Mouse (Mus musculus): ENCODE results near the gene Ptpro. TPM values are rescaled to one million over a fixed set of nuclear protein-coding genes. Genes with fewer than 3 reads are reported as not detected.
A peak's percentile ranks its signal among the peaks of the same experiment; 100 is the strongest.

Ptpro gene
- total and polyA plus RNA-seq, 3 experiments: 0.11 to 0.16 TPM; not detected in 1

- H3K36me3 ChIP-seq (replicated peaks in 1 of 2; ENCODE audit: control insufficient read depth in 1 of 2, insufficient read depth in 1 of 2, low read length in 1 of 2): no peaks in the 10 kb centered on the region
- peak overlapping the region; percentile 19; the same call in 1 of the 2 replicates for H3K4me2 ChIP-seq (ENCODE audit: insufficient read depth, low read depth, poor library complexity, severe bottlenecking)
- TF ChIP-seq EP300 (IDR thresholded peaks at IDR 0.05; ENCODE audit: low read length) (peak; percentile 65), BHLHE40 (IDR thresholded peaks at IDR 0.05; ENCODE audit: low read depth, low read length) (0 out of 2 replicates have a peak, but pooled peaks have one; percentile 33), IRF4 (IDR thresholded peaks at IDR 0.05; ENCODE audit: low read depth, low read length) (peak; percentile 90), ELF1 (IDR thresholded peaks at IDR 0.05; ENCODE audit: low read depth, low read length) (no peak)
- H3K4me3 ChIP-seq (replicated peaks in 1 of 3; ENCODE audit: low read depth in 2 of 3, low read length in 2 of 3, poor library complexity in 1 of 3): no peak overlapping the region
- H3K27ac ChIP-seq (ENCODE audit: insufficient read depth, low read depth): no peak overlapping the region
- no peaks in the 10 kb centered on the region for H3K27me3 ChIP-seq (replicated peaks)
- in situ Hi-C loops (cut with MboI; ENCODE audit: low pct_ligation_motif_present, low pct_unique_long_range_greater_than_20kb, low sequenced_read_pairs): loop anchor here (25.0 kb wide), 1 partner anchor 174 kb away; no protein-coding TSS in a partner anchor
- peaks cover 5% of the 10 kb centered on the region for H3K9me3 ChIP-seq (replicated peaks; ENCODE audit: low read length)
- dilution Hi-C loops (cut with MboI; ENCODE audit: extremely low pct_ligation_motif_present, extremely low pct_unique_long_range_greater_than_20kb, low sequenced_read_pairs): no loop called here
- peak; percentile 62 for DNase-seq (ENCODE audit: extremely low read depth)
- H3K9ac ChIP-seq (ENCODE audit: insufficient read depth, low read depth): no peak overlapping the region
- no peaks in the 10 kb centered on the region for H3K79me2 ChIP-seq (replicated peaks; ENCODE audit: control insufficient read depth, extremely low read depth, insufficient read depth, poor library complexity, severe bottlenecking)
- H3K4me1 ChIP-seq (ENCODE audit: control insufficient read depth in 1 of 2, insufficient read depth in 2 of 2): peaks cover 4 to 8% of the 10 kb centered on the region in 2 experiments; a peak in 3 of 4 replicates
These were observed 134.2 kb downstream of the Ptpro start for GRCm38 (mm10) chr6:137386344-137386743.

GRCm38 (mm10) chr6:137386935-137387334, 134.8 kb downstream of the Ptpro start:
- in situ Hi-C loops (cut with MboI; ENCODE audit: low pct_ligation_motif_present, low pct_unique_long_range_greater_than_20kb, low sequenced_read_pairs): loop anchor here (25.0 kb wide), 1 partner anchor 175 kb away; no protein-coding TSS in a partner anchor
- dilution Hi-C loops (cut with MboI; ENCODE audit: extremely low pct_ligation_motif_present, extremely low pct_unique_long_range_greater_than_20kb, low sequenced_read_pairs): no loop called here
- H3K27ac ChIP-seq (ENCODE audit: insufficient read depth, low read depth): no peak overlapping the region
- no peaks in the 10 kb centered on the region for H3K36me3 ChIP-seq (replicated peaks in 1 of 2; ENCODE audit: control insufficient read depth in 1 of 2, insufficient read depth in 1 of 2, low read length in 1 of 2)
- peaks cover 4 to 8% of the 10 kb centered on the region in 2 experiments; a peak in 3 of 4 replicates for H3K4me1 ChIP-seq (ENCODE audit: control insufficient read depth in 1 of 2, insufficient read depth in 2 of 2)
- no peak for DNase-seq (ENCODE audit: extremely low read depth)
- H3K27me3 ChIP-seq (replicated peaks): no peaks in the 10 kb centered on the region
- no peaks in the 10 kb centered on the region for H3K79me2 ChIP-seq (replicated peaks; ENCODE audit: control insufficient read depth, extremely low read depth, insufficient read depth, poor library complexity, severe bottlenecking)
- peaks cover 5% of the 10 kb centered on the region for H3K9me3 ChIP-seq (replicated peaks; ENCODE audit: low read length)
- H3K4me3 ChIP-seq (replicated peaks in 1 of 3; ENCODE audit: low read depth in 2 of 3, low read length in 2 of 3, poor library complexity in 1 of 3): no peak overlapping the region
- H3K9ac ChIP-seq (ENCODE audit: insufficient read depth, low read depth): no peak overlapping the region
- TF ChIP-seq USF2 (conservative IDR thresholded peaks at IDR 0.05; ENCODE audit: low read depth, low read length): no peak
- H3K4me2 ChIP-seq (ENCODE audit: insufficient read depth, low read depth, poor library complexity, severe bottlenecking): no peak overlapping the region

- H3K4me2 ChIP-seq (ENCODE audit: insufficient read depth, low read depth, poor library complexity, severe bottlenecking): no peak overlapping the region
- dilution Hi-C loops (cut with MboI; ENCODE audit: extremely low pct_ligation_motif_present, extremely low pct_unique_long_range_greater_than_20kb, low sequenced_read_pairs) (no loop called here), in situ Hi-C loops (cut with MboI; ENCODE audit: low pct_ligation_motif_present, low pct_unique_long_range_greater_than_20kb, low sequenced_read_pairs) (loop anchor here (25.0 kb wide), 1 partner anchor 183 kb away; no protein-coding TSS in a partner anchor)
These were observed 143.0 kb downstream of the Ptpro start for GRCm38 (mm10) chr6:137395075-137395474.

More at GRCm38 (mm10) chr6:137395075-137395474, 143.0 kb downstream of the Ptpro start:
- no peak for DNase-seq (ENCODE audit: extremely low read depth)
- no peaks in the 10 kb centered on the region for H3K9me3 ChIP-seq (replicated peaks; ENCODE audit: low read length)
- H3K4me1 ChIP-seq (ENCODE audit: control insufficient read depth in 1 of 2, insufficient read depth in 2 of 2): no peaks in the 10 kb centered on the region
- no peak overlapping the region for H3K27ac ChIP-seq (ENCODE audit: insufficient read depth, low read depth)
- no peak for TF ChIP-seq CHD2 (IDR thresholded peaks at IDR 0.05; ENCODE audit: low read length)
- no peak for TF ChIP-seq MAZ (IDR thresholded peaks at IDR 0.05; ENCODE audit: low read depth, low read length)
- no peak for TF ChIP-seq CTCF (conservative IDR thresholded peaks at IDR 0.05 in 1 of 2, IDR thresholded peaks at IDR 0.05 in 1 of 2; ENCODE audit: low read depth in 2 of 2, low read length in 2 of 2)
- TF ChIP-seq MEF2A (IDR thresholded peaks at IDR 0.05; ENCODE audit: borderline replicate concordance, low read depth, low read length): no peak
- no peak for TF ChIP-seq RAD21 (IDR thresholded peaks at IDR 0.05; ENCODE audit: low read depth, low read length)
- TF ChIP-seq NRF1 (IDR thresholded peaks at IDR 0.05; ENCODE audit: low read depth, low read length): no peak
- TF ChIP-seq SMC3 (IDR thresholded peaks at IDR 0.05; ENCODE audit: low read depth, low read length): no peak
- TF ChIP-seq NELFE (IDR thresholded peaks at IDR 0.05; ENCODE audit: low read depth, low read length): no peak
- H3K4me3 ChIP-seq (replicated peaks in 1 of 3; ENCODE audit: low read depth in 2 of 3, low read length in 2 of 3, poor library complexity in 1 of 3): no peak overlapping the region
- no peaks in the 10 kb centered on the region for H3K36me3 ChIP-seq (replicated peaks in 1 of 2; ENCODE audit: control insufficient read depth in 1 of 2, insufficient read depth in 1 of 2, low read length in 1 of 2)
- no peaks in the 10 kb centered on the region for H3K79me2 ChIP-seq (replicated peaks; ENCODE audit: control insufficient read depth, extremely low read depth, insufficient read depth, poor library complexity, severe bottlenecking)
- H3K9ac ChIP-seq (ENCODE audit: insufficient read depth, low read depth): no peak overlapping the region
- H3K27me3 ChIP-seq (replicated peaks): no peaks in the 10 kb centered on the region
